Comparison of ENCODE assay signal across 8 mouse cellular contexts in the genomic region with DNA sequence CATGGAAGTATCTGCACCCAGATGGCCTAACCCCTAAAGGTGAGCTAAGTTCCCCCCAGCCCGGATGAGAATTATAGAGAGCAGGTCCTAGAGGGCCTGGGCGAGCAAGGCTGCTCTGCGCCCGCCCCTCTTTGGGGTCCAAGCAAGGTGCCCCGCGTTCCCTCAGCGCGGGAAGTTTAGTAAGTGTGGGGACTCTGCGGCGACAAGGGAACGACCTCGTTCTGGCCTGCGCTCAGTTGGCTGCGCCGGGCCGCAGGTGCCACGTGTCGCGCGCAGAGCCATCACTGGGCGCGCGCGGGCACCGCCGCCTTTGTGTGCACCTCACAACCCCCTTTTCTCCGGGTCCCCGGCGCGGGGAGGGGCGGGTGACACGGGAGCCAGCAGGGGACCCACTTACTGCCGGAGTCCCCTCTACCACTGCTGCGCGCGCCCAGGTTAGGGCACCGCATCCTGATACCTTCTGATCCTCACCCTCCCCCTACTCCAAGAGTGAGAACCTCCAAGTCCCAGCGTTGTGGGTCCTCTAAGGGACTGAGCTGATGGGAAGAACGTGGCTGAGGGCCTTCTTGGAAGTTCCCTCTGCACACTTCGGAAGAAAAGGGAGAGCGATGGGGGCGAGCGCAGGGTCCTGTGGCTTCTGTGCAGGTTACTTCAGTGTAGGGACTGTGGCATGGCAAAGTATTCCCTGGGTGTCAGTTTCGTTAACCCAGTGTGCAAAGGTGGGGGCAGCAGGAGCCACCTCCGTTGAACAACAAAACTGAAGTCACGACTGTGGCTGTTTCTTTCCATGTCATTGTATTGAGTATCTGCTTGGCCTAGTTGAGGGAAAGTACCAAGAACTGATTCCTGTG. TPM values are rescaled to one million over a fixed set of nuclear protein-coding genes. Genes with fewer than 3 reads are reported as not detected.
DNase-seq lines count a peak whose midpoint lies in the region; ATAC-seq and TF ChIP-seq lines count a peak whose summit lies in the region.

No protein-coding gene starts in this region.

- no peak for DNase-seq in kidney, postnatal 0 days (ENCODE audit: low spot score)
- no peak for DNase-seq in kidney, postnatal 14 days
- DNase-seq in embryo, embryonic 11 days = peak; percentile 47
- DNase-seq in neural tube, embryonic 10.5 days (ENCODE audit: extremely low spot score, low spot score) = peak; percentile 44
- no peak for DNase-seq in layer of hippocampus, adult 11-12 months (ENCODE audit: low spot score)
- DNase-seq in frontal cortex, adult 2 months (ENCODE audit: extremely low spot score in 1 of 2, low spot score in 1 of 2) = no peak
- no peak for DNase-seq in kidney, postnatal 10 days

- peaks cover 7% of the 10 kb centered on the region for H3K4me1 ChIP-seq in kidney, postnatal 0 days (replicated peaks; ENCODE audit: insufficient read depth, low read length)
- H3K4me1 ChIP-seq in hindbrain, embryonic 16.5 days (ENCODE audit: control insufficient read depth, insufficient read depth, low read depth, low read length) = peaks cover 8% of the 10 kb centered on the region

- peak overlapping the region; percentile 35 for H3K9ac ChIP-seq in kidney, postnatal 0 days (ENCODE audit: low read depth, low read length)
- H3K9ac ChIP-seq in hindbrain, embryonic 16.5 days (ENCODE audit: low read depth, low read length) = peak overlapping the region; percentile 67

- no peaks in the 10 kb centered on the region for H3K36me3 ChIP-seq in kidney, postnatal 0 days (ENCODE audit: insufficient read depth, low read length)
- no peaks in the 10 kb centered on the region for H3K36me3 ChIP-seq in hindbrain, embryonic 16.5 days (ENCODE audit: control insufficient read depth, insufficient read depth, low read length)

- TF ChIP-seq CTCF in kidney, postnatal 0 days (IDR thresholded peaks at IDR 0.05; ENCODE audit: low read depth) = no peak

- peak; percentile 49 for ATAC-seq in kidney, postnatal 0 days (replicated peaks; ENCODE audit: low FRiP score, low read depth)
- peak; percentile 73 for ATAC-seq in hindbrain, embryonic 16.5 days

- WGBS in kidney, postnatal 0 days = 13% methylated on average over 46 of the region's 46 CpGs
- WGBS in hindbrain, embryonic 16.5 days = 6% methylated on average over 43 of the region's 46 CpGs

- H3K27me3 ChIP-seq in kidney, postnatal 0 days (ENCODE audit: insufficient read depth, low read length) = no peaks in the 10 kb centered on the region
- H3K27me3 ChIP-seq in hindbrain, embryonic 16.5 days (replicated peaks; ENCODE audit: control insufficient read depth, insufficient read depth, low read length) = peaks cover 10% of the 10 kb centered on the region

- H3K4me3 ChIP-seq in kidney, postnatal 0 days (replicated peaks; ENCODE audit: low read depth, low read length) = peak overlapping the region; percentile 24; the same call in 1 of the 2 replicates
- peak overlapping the region; percentile 50 for H3K4me3 ChIP-seq in hindbrain, embryonic 16.5 days (ENCODE audit: low read length)

- H3K27ac ChIP-seq in kidney, postnatal 0 days = no peak overlapping the region
- no peak overlapping the region for H3K27ac ChIP-seq in hindbrain, embryonic 16.5 days (ENCODE audit: low read depth, low read length)

- no peaks in the 10 kb centered on the region for H3K9me3 ChIP-seq in kidney, postnatal 0 days (replicated peaks; ENCODE audit: low read length)
- no peaks in the 10 kb centered on the region for H3K9me3 ChIP-seq in hindbrain, embryonic 16.5 days (ENCODE audit: control insufficient read depth, low read length)

- peak overlapping the region; percentile 57 for H3K4me2 ChIP-seq in kidney, postnatal 0 days (ENCODE audit: low read length)
- peak overlapping the region; percentile 90 for H3K4me2 ChIP-seq in hindbrain, embryonic 16.5 days (ENCODE audit: low read length)

RNA-seq across cellular contexts. Expression of a gene that starts 0.7 kb away (rescaled TPM):
- polyA plus RNA-seq in kidney, postnatal 0 days (2015; fragmentation: Nextera tagmentation; extraction: Ambion mirVana) = 44.2 and 52.2 TPM in 2 replicates
- polyA plus RNA-seq in hindbrain, embryonic 16.5 days (2015; fragmentation: Nextera tagmentation; extraction: Ambion mirVana) = 25.4 and 34.5 TPM in 2 replicates
- polyA plus RNA-seq in frontal cortex, adult 2 months (2012; rRNA removed) = 21.4 and 25.9 TPM in 2 replicates

RNA-seq across cellular contexts. Expression of a gene that starts 55.9 kb away (rescaled TPM):
- 36.5 and 37.2 TPM in 2 replicates for polyA plus RNA-seq in kidney, postnatal 0 days (2015; fragmentation: Nextera tagmentation; extraction: Ambion mirVana)
- polyA plus RNA-seq in hindbrain, embryonic 16.5 days (2015; fragmentation: Nextera tagmentation; extraction: Ambion mirVana) = 22.5 and 25.3 TPM in 2 replicates
- 20.8 and 23.9 TPM in 2 replicates for polyA plus RNA-seq in frontal cortex, adult 2 months (2012; rRNA removed)

Comparison
In these comparisons a context has a peak if more than half of its experiments do, and no peak if none do; other contexts are left out.
1. DNase-seq: peak in embryo, embryonic 11 days (single experiment) and neural tube, embryonic 10.5 days (single experiment); none in kidney, postnatal 0 days (single experiment), kidney, postnatal 14 days (single experiment), layer of hippocampus, adult 11-12 months (single experiment), frontal cortex, adult 2 months (0 of 2) and kidney, postnatal 10 days (single experiment).